Mouse (Mus musculus) heart, embryonic 16.5 days (tissue): ENCODE data around the gene Aanat. TPM values are rescaled to one million over a fixed set of nuclear protein-coding genes. Genes with fewer than 3 reads are reported as not detected.

Experiments
- ATAC-seq: fragments of 200-750 bp; cut with Nextera tagmentation; replicated peaks from 2 replicates; pipeline ENCODE4 v1.8.0; 2017; ENCODE audit warnings: moderate number of reproducible peaks; ENCODE audit not compliant: insufficient read depth, low FRiP score; ENCODE audit errors: extremely low read depth
- H3K27ac ChIP-seq: fragments of 300-500 bp; sonication (generic); 2 replicates; pipeline ENCODE4 v1.5.1; 2014; ENCODE audit warnings: mild to moderate bottlenecking, low read length, control low read depth, moderate library complexity
- H3K27me3 ChIP-seq: fragments of 300-500 bp; sonication (generic); 2 replicates; pipeline ENCODE4 v1.6.1; 2014; ENCODE audit warnings: low read length, mixed read lengths; ENCODE audit not compliant: control insufficient read depth, insufficient read depth
- H3K36me3 ChIP-seq: fragments of 300-500 bp; sonication (generic); 2 replicates; pipeline ENCODE4 v1.6.1; 2014; ENCODE audit not compliant: control insufficient read depth, insufficient read depth
- H3K4me1 ChIP-seq: fragments of 300-500 bp; sonication (generic); 2 replicates; pipeline ENCODE4 v1.6.1; 2014; ENCODE audit warnings: low read length, mixed read lengths; ENCODE audit not compliant: control insufficient read depth, insufficient read depth
- H3K4me2 ChIP-seq: fragments of 300-500 bp; sonication (generic); 2 replicates; pipeline ENCODE4 v1.6.1; 2014; ENCODE audit warnings: low read depth, mild to moderate bottlenecking, control low read depth, low read length
- H3K4me3 ChIP-seq: fragments of 300-500 bp; sonication (generic); 2 replicates; pipeline ENCODE4 v1.5.1; 2014; ENCODE audit warnings: mild to moderate bottlenecking, control low read depth, low read length
- H3K9ac ChIP-seq: fragments of 300-500 bp; sonication (generic); 2 replicates; pipeline ENCODE4 v1.6.1; 2014; ENCODE audit warnings: low read length, control low read depth
- H3K9me3 ChIP-seq: fragments of 300-500 bp; sonication (generic); replicated peaks from 2 replicates; pipeline ENCODE4 v1.6.1; 2016; ENCODE audit warnings: low read length; ENCODE audit not compliant: control insufficient read depth
- WGBS: fragments of 180-500 bp; shearing (Covaris S2); extraction: QIAGEN DNeasy Blood & Tissue Kit; methylation state at CpG from one replicate; pipeline ENCODE4 v1.1.7; 2014; 5-methylcytosine and 5-hydroxymethylcytosine counted together
- polyA plus RNA-seq: library from polyadenylated mRNA; unstranded; fragments of >200 nt; fragmentation: Nextera tagmentation; extraction: Ambion mirVana; gene quantifications from 2 replicates; pipeline ENCODE4 v1.2.1, GENCODE M21; 2015

The Aanat gene
- polyA plus RNA-seq, 1 experiment from 2014 or later: not detected

DNA sequence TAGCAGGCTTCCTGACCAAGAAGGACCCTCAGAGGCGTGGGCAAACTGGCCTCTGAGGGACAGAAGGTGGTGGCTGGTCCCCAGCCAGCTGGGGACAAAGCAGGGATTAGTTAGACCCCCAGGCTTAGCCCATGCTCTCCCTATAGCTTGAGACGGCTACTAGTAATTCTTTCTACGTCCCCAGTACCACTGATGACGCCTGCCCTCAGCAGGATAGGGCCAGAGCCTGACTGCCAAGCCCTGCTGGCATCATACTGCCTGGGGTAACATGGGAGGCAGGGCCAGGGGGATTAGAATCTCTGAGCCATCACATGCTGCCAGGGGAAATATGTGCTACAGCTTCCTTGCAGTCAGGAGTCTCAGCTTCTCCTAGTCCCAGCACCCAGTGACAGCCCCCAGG is 7.1 kb downstream of the Aanat start:
- H3K27ac ChIP-seq: no peak overlapping the region
- H3K9me3 ChIP-seq: no peaks in the 10 kb centered on the region
- H3K4me1 ChIP-seq: peaks cover 4% of the 10 kb centered on the region; the same call in 1 of the 2 replicates
- no peak overlapping the region for H3K9ac ChIP-seq
- H3K27me3 ChIP-seq: no peaks in the 10 kb centered on the region
- no peak overlapping the region for H3K4me2 ChIP-seq
- no peak for ATAC-seq
- no peak overlapping the region for H3K4me3 ChIP-seq
- H3K36me3 ChIP-seq: peaks cover 2% of the 10 kb centered on the region; the same call in 1 of the 2 replicates
- WGBS: 81% methylated on average over 4 of the region's 4 CpGs

DNA sequence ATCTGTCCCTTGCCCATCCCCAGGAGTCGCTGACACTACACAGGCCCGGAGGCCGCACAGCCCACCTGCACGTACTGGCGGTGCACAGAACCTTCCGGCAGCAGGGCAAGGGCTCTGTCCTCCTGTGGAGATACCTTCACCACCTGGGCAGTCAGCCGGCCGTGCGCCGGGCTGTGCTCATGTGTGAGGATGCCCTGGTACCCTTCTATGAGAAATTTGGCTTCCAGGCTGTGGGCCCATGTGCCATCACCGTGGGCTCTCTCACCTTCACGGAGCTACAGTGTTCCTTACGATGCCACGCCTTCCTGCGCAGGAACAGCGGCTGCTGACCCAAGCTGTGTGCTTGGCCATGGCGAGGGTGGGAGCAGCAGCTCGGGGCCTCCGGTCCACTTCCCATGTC is 10.5 kb downstream of the Aanat start:
- Histone ChIP-seq H3K4me3 (no peak overlapping the region), H3K27ac (no peak overlapping the region), H3K27me3 (no peaks in the 10 kb centered on the region), H3K36me3 (peaks cover 10% of the 10 kb centered on the region), H3K4me2 (no peak overlapping the region), H3K9me3 (no peaks in the 10 kb centered on the region), H3K9ac (no peak overlapping the region), H3K4me1 (no peaks in the 10 kb centered on the region)
- no peak for ATAC-seq
- 84% methylated on average over 19 of the region's 19 CpGs for WGBS

DNA sequence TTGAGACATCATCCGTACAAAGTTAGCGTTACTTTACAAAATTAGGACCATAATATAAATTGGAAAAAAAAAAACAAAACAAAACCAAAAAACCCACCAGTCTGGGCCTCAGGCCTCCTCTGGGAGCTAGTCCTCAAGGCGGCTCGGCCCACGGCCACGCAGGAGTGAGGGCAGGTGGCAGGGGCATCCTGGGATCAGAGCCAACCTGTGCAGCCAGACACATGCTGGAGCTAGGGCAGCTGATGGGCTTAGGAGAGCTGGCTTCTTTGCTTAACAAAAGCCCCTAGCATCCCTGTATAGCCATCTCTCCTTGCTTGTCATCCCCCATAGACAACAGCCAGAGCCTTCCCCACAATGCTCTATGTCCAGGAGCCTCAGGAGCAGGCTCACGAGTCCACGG is 12.0 kb downstream of the Aanat start:
- H3K9ac ChIP-seq: no peak overlapping the region
- WGBS: 83% methylated on average over 8 of the region's 8 CpGs
- H3K4me1 ChIP-seq: no peaks in the 10 kb centered on the region
- H3K27ac ChIP-seq: no peak overlapping the region
- H3K36me3 ChIP-seq: peaks cover 13% of the 10 kb centered on the region
- no peak for ATAC-seq
- no peak overlapping the region for H3K4me2 ChIP-seq
- H3K9me3 ChIP-seq: no peaks in the 10 kb centered on the region
- H3K27me3 ChIP-seq: no peaks in the 10 kb centered on the region
- no peak overlapping the region for H3K4me3 ChIP-seq

DNA sequence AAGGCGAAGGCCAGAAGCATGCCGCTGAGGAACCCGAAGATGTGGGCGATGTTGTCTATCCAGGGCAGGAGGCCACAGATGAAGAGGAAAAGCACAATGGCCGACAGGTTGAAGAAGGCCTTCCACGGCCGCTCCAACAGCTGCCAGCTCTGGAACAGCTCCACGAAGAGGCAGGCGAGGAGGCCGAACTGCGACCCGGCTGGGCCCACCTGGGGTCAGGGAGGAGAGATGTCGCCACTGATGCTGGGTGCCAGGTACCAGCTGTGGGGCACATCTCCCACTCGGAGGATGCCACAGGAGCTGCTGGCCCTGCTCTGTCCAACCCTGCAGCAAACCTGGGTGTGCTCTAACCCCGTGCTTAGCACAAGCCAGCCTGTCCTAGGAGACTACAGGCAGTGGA is 13.0 kb downstream of the Aanat start:
- Histone ChIP-seq H3K36me3 (peaks cover 19% of the 10 kb centered on the region), H3K9me3 (no peaks in the 10 kb centered on the region), H3K27ac (no peak overlapping the region), H3K9ac (no peak overlapping the region), H3K4me1 (no peaks in the 10 kb centered on the region), H3K27me3 (no peaks in the 10 kb centered on the region), H3K4me2 (no peak overlapping the region), H3K4me3 (no peak overlapping the region)
- ATAC-seq: no peak
- 85% methylated on average over 15 of the region's 15 CpGs for WGBS

DNA sequence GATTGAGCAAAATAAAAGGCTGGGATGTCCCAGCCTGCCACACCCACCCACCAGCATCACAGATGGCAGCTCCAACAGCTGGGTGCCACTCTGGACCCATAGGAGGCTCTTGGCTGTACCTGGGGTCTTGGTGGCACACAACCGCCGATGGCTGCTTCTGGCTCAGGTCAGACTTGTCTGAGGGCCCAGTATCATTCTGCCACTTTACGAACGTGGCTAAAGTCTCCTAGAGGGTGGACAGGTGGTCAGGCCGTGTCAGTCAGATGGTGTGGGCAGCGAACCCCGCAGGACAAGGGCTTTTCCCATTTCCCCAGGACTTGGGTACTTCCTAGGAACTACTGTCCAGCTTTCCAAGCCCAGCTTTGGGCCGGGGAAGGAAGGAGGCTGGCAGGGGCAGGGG is 14.9 kb downstream of the Aanat start:
- ATAC-seq: no peak

DNA sequence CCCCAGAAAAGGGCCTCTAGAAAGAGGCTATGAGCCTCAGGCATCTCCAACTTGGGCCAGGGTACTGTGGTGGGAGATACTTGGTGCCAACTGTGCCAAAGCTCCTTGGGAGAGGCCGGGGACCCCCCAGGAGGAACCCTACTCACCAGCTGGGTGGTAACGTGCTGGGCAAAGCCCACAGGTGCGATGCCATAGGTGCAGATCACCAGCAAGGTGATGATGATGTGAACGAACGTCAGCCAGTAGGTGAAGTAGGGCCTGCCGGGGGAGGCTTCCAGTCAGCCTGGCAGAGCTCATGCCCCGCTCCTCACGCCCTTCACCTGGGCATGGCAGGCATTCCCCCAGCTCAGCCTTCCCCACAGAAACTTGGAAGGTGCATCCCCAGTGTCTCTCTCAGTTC is 15.8 kb downstream of the Aanat start:
- H3K9ac ChIP-seq: no peak overlapping the region
- WGBS: 92% methylated on average over 8 of the region's 8 CpGs
- no peaks in the 10 kb centered on the region for H3K4me1 ChIP-seq
- no peaks in the 10 kb centered on the region for H3K9me3 ChIP-seq
- no peak overlapping the region for H3K4me2 ChIP-seq
- no peak overlapping the region for H3K4me3 ChIP-seq
- no peak for ATAC-seq
- peaks cover 25% of the 10 kb centered on the region for H3K36me3 ChIP-seq
- H3K27me3 ChIP-seq: no peaks in the 10 kb centered on the region
- H3K27ac ChIP-seq: no peak overlapping the region

More for the DNA sequence above, 14.9 kb downstream of the Aanat start:
- Histone ChIP-seq H3K4me2 (no peak overlapping the region), H3K4me1 (no peaks in the 10 kb centered on the region), H3K9ac (no peak overlapping the region), H3K36me3 (peaks cover 21% of the 10 kb centered on the region), H3K27ac (no peak overlapping the region), H3K27me3 (no peaks in the 10 kb centered on the region), H3K4me3 (no peak overlapping the region), H3K9me3 (no peaks in the 10 kb centered on the region)
- 92% methylated on average over 8 of the region's 8 CpGs for WGBS

DNA sequence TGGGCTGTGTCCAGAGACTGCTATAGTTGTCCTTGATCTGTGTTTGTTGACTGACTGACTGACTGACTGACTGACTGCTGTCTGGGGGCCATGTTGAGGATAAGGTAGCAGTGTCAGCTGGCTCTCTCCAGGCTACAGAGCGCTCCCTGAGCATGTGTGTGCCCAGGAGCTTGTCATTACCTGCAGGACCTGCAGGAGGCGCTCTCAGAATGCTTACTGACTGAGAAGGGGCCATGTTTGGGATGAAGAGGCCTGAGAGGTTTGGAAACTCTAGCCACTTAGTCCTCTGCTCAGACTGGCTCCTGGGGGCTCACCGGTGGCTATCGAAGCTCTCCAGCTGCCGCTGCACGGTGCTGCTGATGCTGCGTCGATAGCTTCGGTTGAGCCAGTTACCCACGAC is 17.1 kb downstream of the Aanat start:
- Histone ChIP-seq H3K4me1 (no peaks in the 10 kb centered on the region), H3K9ac (no peak overlapping the region), H3K4me2 (no peak overlapping the region), H3K27ac (no peak overlapping the region), H3K36me3 (peaks cover 24% of the 10 kb centered on the region), H3K9me3 (no peaks in the 10 kb centered on the region), H3K4me3 (no peak overlapping the region), H3K27me3 (no peaks in the 10 kb centered on the region)
- ATAC-seq: no peak
- WGBS: 80% methylated on average over 10 of the region's 10 CpGs

DNA sequence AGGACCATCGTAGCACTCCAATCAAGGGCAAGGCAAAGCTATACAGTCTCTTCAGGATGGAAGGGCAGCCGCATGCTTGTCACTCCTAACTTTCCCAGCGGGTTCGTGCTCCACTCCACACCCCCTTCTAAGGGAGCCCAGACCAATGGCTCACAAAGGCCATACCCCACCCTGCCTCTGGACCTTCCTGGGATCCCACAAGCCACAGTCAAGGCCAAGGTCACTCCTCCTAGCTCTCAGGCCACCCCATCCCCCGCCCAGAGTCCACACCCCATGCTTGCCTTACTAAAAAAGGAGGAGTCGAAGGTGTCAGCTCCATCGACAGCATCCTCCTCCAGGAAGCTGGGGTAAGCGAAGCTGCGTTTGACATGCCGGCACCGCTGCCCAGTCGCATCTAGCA is 17.9 kb downstream of the Aanat start:
- H3K9me3 ChIP-seq: no peaks in the 10 kb centered on the region
- H3K9ac ChIP-seq: no peak overlapping the region
- H3K4me3 ChIP-seq: no peak overlapping the region
- no peaks in the 10 kb centered on the region for H3K4me1 ChIP-seq
- ATAC-seq: no peak
- H3K27me3 ChIP-seq: no peaks in the 10 kb centered on the region
- no peak overlapping the region for H3K4me2 ChIP-seq
- peaks cover 17% of the 10 kb centered on the region for H3K36me3 ChIP-seq
- H3K27ac ChIP-seq: no peak overlapping the region
- WGBS: 91% methylated on average over 12 of the region's 12 CpGs

DNA sequence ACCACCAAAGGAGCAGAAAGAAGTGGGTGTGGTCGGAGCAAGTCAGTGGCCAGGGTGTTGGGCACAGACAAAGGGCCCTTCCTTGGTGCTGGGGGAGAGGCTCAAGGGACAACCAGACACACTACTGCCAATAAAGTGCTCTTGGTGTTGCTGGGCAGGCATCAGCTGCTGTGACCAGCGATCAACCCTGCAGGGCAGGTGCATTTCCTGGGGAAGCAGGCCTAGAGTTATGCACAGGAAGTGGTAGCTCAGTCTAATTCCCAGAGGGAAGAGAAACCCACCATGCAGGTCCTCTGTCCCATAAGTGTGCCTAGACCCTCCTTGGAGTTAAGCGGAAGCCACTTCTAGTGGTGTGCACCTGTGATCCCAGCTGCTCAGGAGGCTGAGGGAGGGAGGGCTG is 21.5 kb downstream of the Aanat start:
- 84% methylated on average over 3 of the region's 3 CpGs for WGBS
- Histone ChIP-seq H3K4me3 (no peak overlapping the region), H3K4me1 (0 out of 2 replicates have a peak, but pooled peaks cover 3% of the 10 kb centered on the region), H3K9me3 (no peaks in the 10 kb centered on the region), H3K36me3 (peaks cover 13% of the 10 kb centered on the region), H3K27ac (no peak overlapping the region), H3K4me2 (no peak overlapping the region), H3K27me3 (no peaks in the 10 kb centered on the region), H3K9ac (no peak overlapping the region)
- ATAC-seq: no peak
